Mouse (Mus musculus) urinary bladder, adult 18-20 months (tissue): ENCODE measurements around the gene A730071L15Rik.

ENCODE experiments used
- DNase-seq, 2 experiments: peaks; one replicate each; pipeline ENCODE4 v3.0.0; 2022; ENCODE audit warnings: low spot score in 2 of 2, mixed read lengths in 2 of 2

A730071L15Rik gene

GRCm38 (mm10) chr11:6199410-6200086 lies at the start of gene A730071L15Rik:
Gene A730071L15Rik (plus strand): TSS chr11:6200029.
- DNase-seq: no peak

GRCm38 (mm10) chr11:6152864-6153263 lies 47.0 kb upstream of the A730071L15Rik start:
- no peak for DNase-seq

GRCm38 (mm10) chr11:6154211-6154701 lies 45.6 kb upstream of the A730071L15Rik start:
- DNase-seq: no peak

GRCm38 (mm10) chr11:6156651-6157050 lies 43.2 kb upstream of the A730071L15Rik start:
- DNase-seq: no peak

GRCm38 (mm10) chr11:6157119-6157518 lies 42.7 kb upstream of the A730071L15Rik start:
- DNase-seq: no peak

GRCm38 (mm10) chr11:6158515-6158914 lies 41.3 kb upstream of the A730071L15Rik start:
- DNase-seq: no peak

DNA sequence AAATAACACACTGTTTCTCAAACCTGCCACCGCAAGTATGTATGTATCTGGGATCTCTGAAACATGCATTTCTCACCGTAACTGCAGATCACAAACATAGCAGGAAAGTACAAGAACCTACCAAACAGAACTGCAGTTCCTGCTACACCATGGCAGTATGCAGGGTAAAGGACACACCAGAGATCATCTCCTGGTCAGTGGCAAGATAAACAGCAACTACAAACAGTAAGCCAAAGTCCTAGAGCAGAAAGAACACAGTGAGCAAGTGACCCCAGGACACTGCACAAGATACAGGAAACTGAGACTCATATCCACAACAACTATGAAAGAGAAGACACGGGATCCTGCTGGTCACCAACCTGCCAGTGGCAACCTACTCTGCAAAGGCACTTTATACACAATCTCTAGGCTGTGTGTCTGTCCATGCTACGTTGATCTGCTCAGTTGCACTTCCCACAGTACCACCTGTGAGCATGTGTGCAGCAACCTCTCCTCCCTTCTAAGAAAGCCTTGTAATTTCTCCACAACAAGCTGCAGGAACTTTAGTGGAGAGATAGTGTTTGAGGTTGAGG lies 40.0 kb upstream of the A730071L15Rik start:
- DNase-seq: no peak

DNA sequence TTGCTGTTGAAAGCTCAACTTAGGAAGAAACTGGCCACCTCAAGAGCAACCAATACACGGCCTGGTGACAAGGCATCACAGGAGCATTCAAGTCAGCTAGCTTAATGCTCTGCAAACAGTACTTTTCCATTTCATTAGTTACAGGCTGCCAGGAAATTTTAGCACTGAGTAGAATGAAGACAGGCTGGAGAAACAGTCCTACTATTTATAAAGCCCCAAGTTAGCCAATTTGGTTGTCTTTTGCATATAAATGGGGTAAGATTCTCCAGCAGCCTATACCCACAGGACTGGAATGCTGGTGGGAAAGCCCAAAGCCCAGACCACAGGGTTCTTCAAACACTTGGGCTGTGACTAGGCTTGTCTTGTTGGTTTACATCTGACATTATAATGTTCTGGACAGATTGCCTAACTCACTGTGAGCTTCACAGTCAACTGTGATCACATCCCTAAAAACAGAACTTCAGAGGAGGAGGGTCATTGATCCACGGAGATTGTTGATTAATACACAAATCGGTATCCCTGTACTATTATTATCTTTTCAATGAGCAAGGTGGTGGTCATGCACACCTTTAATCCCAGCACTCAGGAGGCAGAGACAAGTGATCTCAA lies 39.1 kb upstream of the A730071L15Rik start:
- no peak for DNase-seq

DNA sequence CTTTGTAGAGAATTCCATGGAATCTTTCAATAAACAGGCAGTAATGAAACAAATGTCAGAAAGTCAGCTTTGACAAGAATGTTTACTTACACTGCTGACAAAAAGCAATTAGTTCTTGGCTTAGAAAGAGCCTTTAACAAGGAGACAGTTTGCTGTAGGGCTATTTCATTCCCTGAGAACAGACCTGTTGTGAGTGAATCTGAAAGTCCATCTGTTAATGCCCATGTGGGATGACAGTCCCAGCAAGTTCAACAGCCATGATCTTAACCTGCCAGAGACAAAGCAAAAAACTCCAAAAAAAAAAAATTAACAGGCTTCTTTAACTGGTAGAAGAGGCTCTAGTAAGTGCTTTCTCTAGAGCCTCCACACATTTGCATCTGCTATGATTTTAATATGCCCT lies 38.3 kb upstream of the A730071L15Rik start:
- DNase-seq: no peak

DNA sequence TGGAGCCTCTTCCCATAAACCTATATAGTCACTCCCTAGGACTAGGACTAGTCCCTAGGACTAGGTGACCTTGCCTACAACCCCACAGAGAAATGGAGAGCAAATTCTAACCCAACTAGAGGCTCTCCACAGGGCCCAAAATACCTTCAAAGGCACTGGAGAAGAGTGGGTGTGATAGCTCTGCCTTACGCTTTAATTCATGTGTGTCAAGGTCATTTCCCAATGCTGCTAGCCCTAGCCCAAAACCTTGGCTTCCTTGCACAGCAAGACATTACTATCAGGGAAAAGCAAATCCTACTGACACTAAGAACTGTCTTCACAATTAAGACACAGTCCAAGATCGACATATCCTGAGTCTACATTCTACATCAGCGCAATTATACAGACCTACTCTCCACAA lies 36.8 kb upstream of the A730071L15Rik start:
- no peak for DNase-seq

DNA sequence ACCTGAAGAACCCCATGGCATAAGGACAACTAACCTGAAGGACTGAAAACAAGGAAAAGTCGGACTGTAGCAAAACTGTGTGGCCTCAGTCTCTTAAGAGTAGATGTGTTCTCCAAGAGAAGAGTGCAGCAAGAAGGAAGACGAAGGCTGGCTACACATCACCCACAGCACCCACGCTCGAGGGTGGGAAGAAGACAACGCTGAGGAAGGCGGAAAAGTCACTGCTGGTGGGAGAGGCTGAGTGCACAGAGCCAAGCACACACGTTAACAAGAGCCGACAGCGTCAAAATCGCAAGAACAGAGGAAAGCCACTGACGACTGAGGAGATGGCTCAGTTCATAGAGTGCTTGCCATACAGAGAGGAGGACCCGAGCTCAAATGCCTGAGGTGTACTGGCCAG lies 36.1 kb upstream of the A730071L15Rik start:
- no peak for DNase-seq

- no peak for DNase-seq
Measured at GRCm38 (mm10) chr11:6164781-6165180, 35.0 kb upstream of the A730071L15Rik start.

DNA sequence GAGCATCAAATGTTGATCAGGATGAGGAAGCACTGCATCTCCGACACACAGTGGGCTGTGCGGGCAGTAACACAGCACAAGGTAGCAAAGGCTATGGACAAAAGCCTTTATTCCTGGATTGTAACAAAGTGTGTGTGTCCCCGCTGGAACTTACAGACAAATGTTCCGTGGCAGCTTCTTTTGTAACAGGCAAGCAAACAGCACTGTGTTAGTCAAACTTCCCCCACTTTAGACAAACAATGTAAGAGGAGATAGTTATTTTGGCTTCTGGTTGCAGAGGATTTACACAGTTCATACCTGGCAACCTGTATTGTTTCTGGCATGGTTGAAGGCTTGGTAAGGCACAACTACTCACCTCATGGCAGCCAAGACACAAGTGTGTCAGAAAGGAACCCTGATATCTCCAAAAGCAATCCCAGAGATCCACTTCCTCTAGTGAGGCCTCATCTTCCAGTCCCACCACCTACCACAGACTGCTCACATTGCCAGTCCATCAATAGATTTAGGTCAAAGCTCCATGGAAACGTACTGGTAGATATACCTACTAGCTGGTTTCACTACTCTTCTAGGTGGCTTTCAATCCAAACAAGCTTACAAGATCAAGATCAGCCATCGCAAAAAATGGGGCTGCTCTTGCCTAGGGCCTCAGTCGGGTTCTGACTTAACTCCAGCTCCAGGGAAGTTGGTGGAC lies 34.3 kb upstream of the A730071L15Rik start:
- DNase-seq: no peak

GRCm38 (mm10) chr11:6166351-6166750 lies 33.5 kb upstream of the A730071L15Rik start:
- no peak for DNase-seq

GRCm38 (mm10) chr11:6169041-6169663 lies 30.7 kb upstream of the A730071L15Rik start:
- no peak for DNase-seq

GRCm38 (mm10) chr11:6174719-6175118 lies 25.1 kb upstream of the A730071L15Rik start:
- no peak for DNase-seq

GRCm38 (mm10) chr11:6175506-6175905 lies 24.3 kb upstream of the A730071L15Rik start:
- no peak for DNase-seq

- DNase-seq: no peak
Measured at GRCm38 (mm10) chr11:6177781-6178420, 21.9 kb upstream of the A730071L15Rik start.

DNA sequence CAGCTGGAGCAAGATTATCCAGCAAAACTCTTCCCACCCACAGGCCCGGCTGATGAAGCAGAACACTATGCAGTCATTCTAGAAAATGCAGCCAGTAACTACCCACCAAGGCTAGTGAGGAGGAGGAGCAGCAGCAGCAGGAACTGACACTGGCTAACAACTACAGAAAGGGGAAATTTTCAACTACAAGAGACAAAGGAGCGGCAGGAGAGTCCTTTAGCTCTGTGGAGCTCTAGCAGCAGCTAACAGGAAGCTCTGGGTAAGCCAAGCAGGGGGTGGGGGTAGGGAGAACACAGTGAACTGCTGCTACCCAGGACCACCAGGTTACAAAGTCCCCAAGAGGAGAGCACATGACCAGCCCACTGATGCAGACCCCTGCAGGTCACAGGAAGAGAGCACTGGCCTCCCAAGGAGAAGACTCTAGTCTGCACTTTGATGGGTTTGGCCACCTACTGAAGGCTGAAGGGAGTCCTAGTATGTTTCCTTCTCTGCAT lies 21.1 kb upstream of the A730071L15Rik start:
- DNase-seq: no peak

GRCm38 (mm10) chr11:6179194-6179593 lies 20.6 kb upstream of the A730071L15Rik start:
- no peak for DNase-seq

DNA sequence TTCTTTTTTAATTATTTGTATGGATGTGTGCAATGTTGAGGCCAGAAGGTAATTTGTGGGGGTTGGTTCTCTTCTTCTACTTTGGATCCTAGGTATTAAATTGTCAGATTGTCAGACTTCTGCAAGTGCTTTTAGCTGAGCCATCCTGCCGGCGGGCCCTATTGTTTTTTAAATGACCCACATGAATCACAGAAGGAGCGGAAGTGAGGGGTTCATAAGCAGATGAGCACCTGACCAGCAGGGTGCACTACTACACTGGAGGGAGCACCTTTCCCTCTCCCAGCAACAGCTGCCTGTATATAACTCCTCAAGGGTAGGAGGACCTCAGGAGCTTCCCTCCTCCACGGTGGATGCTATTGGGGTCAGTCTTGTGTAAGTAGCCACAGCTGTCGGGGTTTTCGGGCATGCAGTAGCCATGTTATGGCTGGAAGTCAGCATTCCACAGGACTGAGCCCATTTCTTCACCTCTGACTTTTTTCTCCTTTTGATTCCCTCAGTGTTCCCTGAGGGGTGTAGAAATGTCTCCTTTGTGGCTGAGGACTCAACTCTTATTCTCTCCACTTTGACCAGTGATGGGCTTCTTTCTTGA lies 18.9 kb upstream of the A730071L15Rik start:
- DNase-seq: no peak
